Mouse (Mus musculus) stomach, adult 2 months (tissue): ENCODE measurements around the gene 4931429L15Rik. TPM values are rescaled to one million over a fixed set of nuclear protein-coding genes. Genes with fewer than 3 reads are reported as not detected.

ENCODE experiments used
- polyA plus RNA-seq: library from polyadenylated mRNA; depleted of rRNA; stranded (reverse); fragments of >200 nt; gene quantifications from 2 replicates; pipeline ENCODE4 v1.2.3, GENCODE M21; 2012; rRNA removed

The 4931429L15Rik gene
- not detected in 2 replicates for polyA plus RNA-seq

DNA sequence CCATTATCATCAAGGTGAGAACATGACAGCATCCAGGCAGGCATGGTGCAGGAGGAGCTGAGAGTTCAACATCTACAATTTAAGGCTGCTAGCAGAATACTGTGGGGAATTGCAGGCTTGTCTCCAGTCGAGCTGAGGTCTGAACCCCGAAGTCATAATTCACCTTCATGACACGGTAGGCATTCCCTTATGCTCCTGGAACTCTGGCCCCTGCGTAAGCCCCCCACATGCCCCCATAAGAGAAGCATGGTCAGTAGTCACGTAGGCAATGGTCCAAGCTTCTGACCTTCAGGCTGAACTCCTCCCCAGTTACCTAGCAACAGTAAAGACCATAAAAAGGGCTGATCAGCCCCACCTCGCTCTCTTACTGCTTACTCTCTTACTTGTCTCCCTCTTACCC is at the start of gene 4931429L15Rik:
4931429L15Rik (minus strand) TSS at position 101 of the 400 bp plus-strand sequence.

GRCm38 (mm10) chr9:46282631-46283436 is 37.0 kb downstream of the 4931429L15Rik start, which contains the start of gene Bud13:
TSS of gene Bud13 (plus strand) at chr9:46283008.

DNA sequence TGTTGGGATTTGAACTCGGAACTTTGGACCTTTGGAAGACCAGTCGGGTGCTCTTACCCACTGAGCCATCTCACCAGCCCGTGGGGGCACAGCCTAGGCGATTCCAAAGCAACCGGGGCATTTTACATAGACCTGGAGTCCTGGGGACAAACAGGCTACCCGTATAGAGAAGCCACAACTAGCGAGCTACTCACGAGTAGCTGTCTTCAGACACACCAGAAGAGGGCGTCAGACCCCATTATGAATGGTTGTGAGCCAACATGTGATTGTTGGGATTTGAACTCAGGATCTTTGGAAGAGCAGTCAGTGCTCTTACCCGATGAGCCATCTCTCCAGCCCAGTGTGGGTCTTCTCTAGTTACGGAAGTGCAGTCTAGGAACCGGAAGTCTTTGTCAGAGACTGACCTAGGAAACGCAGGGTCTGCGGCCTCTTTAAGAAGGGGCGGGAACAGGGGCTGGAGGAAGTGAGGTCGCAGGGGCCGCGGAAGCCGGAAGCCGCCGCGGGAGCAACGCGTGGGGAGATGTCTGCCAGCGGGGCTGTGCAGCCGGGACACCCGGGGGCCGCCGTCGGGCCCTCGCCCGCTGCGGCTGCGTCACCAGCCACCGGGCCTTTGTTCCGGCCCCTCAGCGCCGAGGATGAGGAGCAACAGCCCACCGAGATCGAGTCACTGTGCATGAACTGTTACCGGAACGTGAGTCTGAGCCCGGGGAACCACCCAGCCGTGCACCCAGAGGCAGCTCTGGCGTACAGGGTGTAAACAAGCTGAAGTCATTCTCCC is 46.9 kb downstream of the 4931429L15Rik start, which contains the start of gene Zpr1:
Zpr1 (plus strand) TSS at position 388 of the 778 bp plus-strand sequence.

GRCm38 (mm10) chr9:46268343-46268873 is 51.4 kb downstream of the 4931429L15Rik start, which contains the start of gene Apoa5:
TSS of gene Apoa5 (plus strand) at chr9:46268633.

Other genes with a start within 250 kb of the 4931429L15Rik start
- gene Apoa1, start 91.4 kb downstream of the 4931429L15Rik start, polyA plus RNA-seq, result 510 and 738 TPM in 2 replicates
- 0.92 and 2.2 TPM in 2 replicates for gene Apoc3, start 84.3 kb downstream of the 4931429L15Rik start, polyA plus RNA-seq
- 14.9 and 26.8 TPM in 2 replicates for gene Apoa4, start 79.3 kb downstream of the 4931429L15Rik start, polyA plus RNA-seq
- 0.14 and 0.74 TPM in 2 replicates for gene Apoa5, start 51.4 kb downstream of the 4931429L15Rik start, polyA plus RNA-seq
- 6.0 and 13.7 TPM in 2 replicates for gene Zpr1, start 46.9 kb downstream of the 4931429L15Rik start, polyA plus RNA-seq
- 3.0 and 3.6 TPM in 2 replicates for gene Bud13, start 37.0 kb downstream of the 4931429L15Rik start, polyA plus RNA-seq